Mouse (Mus musculus) layer of hippocampus, postnatal 10 days (tissue): ENCODE measurements around the gene Pygb. TPM values are rescaled to one million over a fixed set of nuclear protein-coding genes. Genes with fewer than 3 reads are reported as not detected.

Experiments
- DNase-seq, 2 experiments: peaks; one replicate each; pipeline ENCODE4 v3.0.0; 2021; ENCODE audit warnings: low spot score in 2 of 2
- total RNA-seq, 2 experiments: library from RNA; stranded (reverse); gene quantifications; 2 replicates each; pipeline ENCODE4 v1.2.3; 2021

The Pygb gene
- total RNA-seq, 2 experiments from 2014 or later, result 190 to 196 TPM

- DNase-seq, result no peak
Observed at GRCm38 (mm10) chr2:150837781-150838180, 51.2 kb downstream of the Pygb start.

- DNase-seq, result no peak
Observed at GRCm38 (mm10) chr2:150839686-150840471, 53.3 kb downstream of the Pygb start.

GRCm38 (mm10) chr2:150841109-150841508, 54.6 kb downstream of the Pygb start:
- peak in 1 of 2 experiments; percentile 6 for DNase-seq

- peak; percentile 46 to 57 for DNase-seq
Observed at GRCm38 (mm10) chr2:150842049-150842461, 55.5 kb downstream of the Pygb start.

- DNase-seq, result peak; percentile 59 to 64
Observed at GRCm38 (mm10) chr2:150844798-150845197, 58.3 kb downstream of the Pygb start.

GRCm38 (mm10) chr2:150847436-150847995, 61.0 kb downstream of the Pygb start:
- DNase-seq, result peak; percentile 14 to 29

GRCm38 (mm10) chr2:150851251-150851650, 64.7 kb downstream of the Pygb start:
- DNase-seq, result no peak

GRCm38 (mm10) chr2:150855186-150855585, 68.7 kb downstream of the Pygb start:
- DNase-seq, result no peak

GRCm38 (mm10) chr2:150858724-150859487, 72.4 kb downstream of the Pygb start:
- DNase-seq, result no peak

GRCm38 (mm10) chr2:150859709-150860470, 73.4 kb downstream of the Pygb start:
- DNase-seq, result no peak

- DNase-seq, result no peak
Observed at GRCm38 (mm10) chr2:150861128-150861527, 74.6 kb downstream of the Pygb start.

GRCm38 (mm10) chr2:150867021-150867420, 80.5 kb downstream of the Pygb start:
- no peak for DNase-seq

- no peak for DNase-seq
Observed at GRCm38 (mm10) chr2:150869446-150869845, 82.9 kb downstream of the Pygb start.

- DNase-seq, result no peak
Observed at GRCm38 (mm10) chr2:150874508-150874907, 88.0 kb downstream of the Pygb start.

- DNase-seq, result no peak
Observed at GRCm38 (mm10) chr2:150875226-150875625, 88.7 kb downstream of the Pygb start.

GRCm38 (mm10) chr2:150877561-150877960, 91.0 kb downstream of the Pygb start:
- no peak for DNase-seq

Other genes with a start within 250 kb of the Pygb start
- not detected for gene Cst7, start 216.3 kb upstream of the Pygb start, total RNA-seq
- 10 to 100 TPM; 48.9 to 53.0 TPM for gene Apmap, start 178.2 kb upstream of the Pygb start, total RNA-seq
- 10 to 100 TPM; 19.5 to 21.9 TPM for gene Acss1, start 118.2 kb upstream of the Pygb start, total RNA-seq
- gene Vsx1, start 97.4 kb upstream of the Pygb start, total RNA-seq, result under 1 TPM; 0.09 to 0.30 TPM
- 10 to 100 TPM; 73.1 to 74.9 TPM for gene Entpd6, start 37.7 kb upstream of the Pygb start, total RNA-seq
- 100 to 1,000 TPM; 173 to 184 TPM for gene Abhd12, start 118.0 kb downstream of the Pygb start, total RNA-seq
- 1 to 10 TPM; 3.7 to 5.4 TPM for gene Gins1, start 118.7 kb downstream of the Pygb start, total RNA-seq